Mouse (Mus musculus): ENCODE measurements around the gene Pbld2.

GRCm38 (mm10) chr10:63096757-63097156 lies 72.6 kb downstream of the Pbld2 start:
- no peak for TF ChIP-seq EP300 (IDR thresholded peaks at IDR 0.05; ENCODE audit: low read length)
- no peak for TF ChIP-seq POLR2A (IDR thresholded peaks at IDR 0.05; ENCODE audit: low read depth, low read length)
- no peak for TF ChIP-seq USF1 (IDR thresholded peaks at IDR 0.05; ENCODE audit: low read depth, low read length)
- TF ChIP-seq CTCF (conservative IDR thresholded peaks at IDR 0.05 in 1 of 2, IDR thresholded peaks at IDR 0.05 in 1 of 2; ENCODE audit: low read depth in 2 of 2, low read length in 2 of 2), result no peak
- no peak for TF ChIP-seq ELF1 (IDR thresholded peaks at IDR 0.05; ENCODE audit: low read depth, low read length)

Measured in CH12.LX (cell line).